Mouse (Mus musculus) central nervous system, embryonic 14 days (tissue): ENCODE data around the gene Srr. TPM values are rescaled to one million over a fixed set of nuclear protein-coding genes. Genes with fewer than 3 reads are reported as not detected.

ENCODE experiments used
- polyA plus RNA-seq: library from polyadenylated mRNA; depleted of rRNA; stranded (reverse); fragments of >200 nt; gene quantifications from 2 replicates; pipeline ENCODE4 v1.2.3, GENCODE M21; 2012; rRNA removed

Gene Srr
- polyA plus RNA-seq: 26.0 and 32.6 TPM in 2 replicates

GRCm38 (mm10) chr11:74925577-74926387, at the start of gene Srr, which contains the start of gene Smg6:
Gene Srr, minus strand, starts transcription at chr11:74925948.
Gene Smg6, plus strand, starts transcription at chr11:74925823.

GRCm38 (mm10) chr11:74897678-74898516, 27.9 kb downstream of the Srr start, which contains the start of gene Tsr1:
Gene Tsr1, plus strand, starts transcription at chr11:74898071.

GRCm38 (mm10) chr11:74896901-74897677, 28.7 kb downstream of the Srr start, which contains the start of gene Sgsm2:
Gene Sgsm2, minus strand, starts transcription at chr11:74897060.

Other genes with a start within 250 kb of the Srr start
- gene Pafah1b1, start 201.3 kb downstream of the Srr start, polyA plus RNA-seq: 103 and 110 TPM in 2 replicates
- gene Mettl16, start 155.1 kb downstream of the Srr start, polyA plus RNA-seq: 19.0 and 20.0 TPM in 2 replicates
- 27.6 and 29.3 TPM in 2 replicates for gene Mnt, start 95.0 kb downstream of the Srr start, polyA plus RNA-seq
- 46.5 and 48.2 TPM in 2 replicates for gene Sgsm2, start 28.9 kb downstream of the Srr start, polyA plus RNA-seq
- gene Tsr1, start 27.9 kb downstream of the Srr start, polyA plus RNA-seq: 26.6 and 26.9 TPM in 2 replicates
- gene Smg6, start 125 bp downstream of the Srr start, polyA plus RNA-seq: 35.1 and 35.9 TPM in 2 replicates
- gene Hic1, start 243.6 kb upstream of the Srr start, polyA plus RNA-seq: 7.9 and 17.4 TPM in 2 replicates